Mouse (Mus musculus): ENCODE results near the gene Smagp.

DNA sequence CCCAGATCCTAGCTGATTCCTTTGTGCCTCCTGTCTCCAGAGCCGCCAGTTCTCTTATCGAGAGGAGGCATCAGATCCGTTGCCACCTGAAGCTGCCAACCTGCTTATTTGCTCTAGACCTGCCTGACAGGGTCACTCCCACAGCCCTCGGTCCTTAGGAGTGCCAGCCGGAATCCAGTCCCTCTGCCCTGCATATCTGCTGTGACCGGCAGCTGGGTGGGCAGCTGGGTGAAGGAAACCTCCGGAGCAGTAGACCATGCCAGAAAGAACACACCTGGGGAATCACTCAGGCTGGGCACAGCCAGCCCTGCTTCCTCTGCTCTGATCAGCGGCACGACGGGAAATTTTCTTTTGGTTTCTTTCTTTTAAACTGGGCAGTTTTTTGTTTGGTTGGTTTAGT lies 3.4 kb downstream of the Smagp start:
- TF ChIP-seq CTCF (IDR thresholded peaks at IDR 0.05; ENCODE audit: low read depth) (no peak), EP300 (optimal IDR thresholded peaks at IDR 0.05) (no peak)

All from stomach, postnatal 0 days (tissue).